Mouse (Mus musculus) kidney, adult 9 months (tissue): Measurements from ENCODE around the gene Syt9.
A peak's percentile ranks its signal among the peaks of the same experiment; 100 is the strongest.
"Not testable (repeated sequence)": the region's sequence is repeated elsewhere in the genome, so short reads cannot be mapped to it uniquely, and the experiment has no call there.

Source experiments
- DNase-seq: peaks from one replicate; pipeline ENCODE4 v3.0.0; 2022

The Syt9 gene

DNA sequence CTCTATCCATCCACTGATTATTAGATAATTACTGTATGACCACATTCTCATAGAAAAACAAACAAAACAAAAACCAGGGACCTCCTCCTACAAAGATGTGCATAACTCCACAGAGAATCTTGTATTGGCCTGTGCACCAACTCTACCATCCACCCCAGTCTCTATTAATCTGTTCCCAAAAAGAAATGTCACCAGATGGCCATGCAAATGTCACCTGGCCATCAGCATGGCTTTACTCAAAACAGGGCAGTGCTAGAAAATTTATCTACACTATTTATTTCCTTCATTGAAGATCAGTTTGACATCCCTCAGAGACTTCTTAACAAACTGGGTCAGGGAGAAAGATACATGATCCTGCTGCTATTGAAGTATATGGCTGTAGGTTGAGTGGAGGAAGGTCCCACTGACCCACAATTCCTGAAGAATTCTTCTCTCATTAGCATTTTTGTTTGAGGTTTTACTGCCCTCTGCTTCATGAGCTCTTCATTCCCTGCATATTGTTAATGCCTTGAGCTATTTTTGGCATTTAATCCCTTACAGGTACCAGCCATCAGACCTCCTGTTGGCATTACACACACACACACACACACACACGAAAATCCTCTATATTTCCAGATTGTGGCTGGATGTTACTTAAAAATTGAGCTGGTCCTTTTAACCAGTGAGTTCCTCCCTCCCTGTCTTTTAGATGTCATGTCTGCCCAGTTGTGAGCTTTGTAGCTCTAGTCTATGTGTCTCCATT is 91.3 kb downstream of the Syt9 start:
- no peak for DNase-seq

DNA sequence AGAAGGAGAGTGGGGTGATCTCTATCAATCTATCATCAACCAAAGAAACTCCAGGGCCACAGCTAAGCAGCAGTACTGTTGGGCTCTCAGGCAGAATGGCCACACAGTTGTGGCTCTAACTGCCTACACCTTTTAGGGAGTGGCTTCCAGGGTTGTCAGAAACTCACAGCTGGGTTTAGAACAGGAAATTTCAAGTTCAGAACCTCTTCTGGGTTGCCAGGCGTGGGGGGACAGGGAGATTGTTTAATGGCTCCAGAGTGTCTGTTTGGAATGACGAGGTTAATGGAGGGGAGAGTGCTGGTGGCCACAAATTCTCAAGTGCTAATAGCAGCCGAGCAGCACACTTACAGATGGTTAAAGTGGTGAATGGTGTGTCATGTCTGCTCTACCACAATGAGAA is 92.4 kb downstream of the Syt9 start:
- no peak for DNase-seq

DNA sequence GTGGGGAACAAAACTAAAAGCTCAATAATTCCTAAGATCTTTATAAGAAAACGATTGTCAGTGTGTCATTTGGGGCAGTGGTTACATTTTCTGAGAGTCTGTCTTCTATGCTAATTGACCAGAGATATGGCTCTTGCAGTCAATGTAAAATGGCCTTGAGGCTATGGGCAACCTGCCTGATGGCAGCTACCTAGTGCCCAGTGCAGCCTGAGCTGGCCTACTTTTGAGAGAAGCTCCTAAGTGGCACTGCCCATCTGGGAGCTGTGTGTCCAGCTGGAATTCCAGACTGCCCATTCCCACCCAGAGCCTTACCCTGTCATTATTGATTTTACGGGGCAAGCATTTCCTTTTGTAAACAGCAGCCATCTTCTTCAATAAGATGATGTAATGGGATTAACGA is 94.6 kb downstream of the Syt9 start:
- DNase-seq, result no peak

DNA sequence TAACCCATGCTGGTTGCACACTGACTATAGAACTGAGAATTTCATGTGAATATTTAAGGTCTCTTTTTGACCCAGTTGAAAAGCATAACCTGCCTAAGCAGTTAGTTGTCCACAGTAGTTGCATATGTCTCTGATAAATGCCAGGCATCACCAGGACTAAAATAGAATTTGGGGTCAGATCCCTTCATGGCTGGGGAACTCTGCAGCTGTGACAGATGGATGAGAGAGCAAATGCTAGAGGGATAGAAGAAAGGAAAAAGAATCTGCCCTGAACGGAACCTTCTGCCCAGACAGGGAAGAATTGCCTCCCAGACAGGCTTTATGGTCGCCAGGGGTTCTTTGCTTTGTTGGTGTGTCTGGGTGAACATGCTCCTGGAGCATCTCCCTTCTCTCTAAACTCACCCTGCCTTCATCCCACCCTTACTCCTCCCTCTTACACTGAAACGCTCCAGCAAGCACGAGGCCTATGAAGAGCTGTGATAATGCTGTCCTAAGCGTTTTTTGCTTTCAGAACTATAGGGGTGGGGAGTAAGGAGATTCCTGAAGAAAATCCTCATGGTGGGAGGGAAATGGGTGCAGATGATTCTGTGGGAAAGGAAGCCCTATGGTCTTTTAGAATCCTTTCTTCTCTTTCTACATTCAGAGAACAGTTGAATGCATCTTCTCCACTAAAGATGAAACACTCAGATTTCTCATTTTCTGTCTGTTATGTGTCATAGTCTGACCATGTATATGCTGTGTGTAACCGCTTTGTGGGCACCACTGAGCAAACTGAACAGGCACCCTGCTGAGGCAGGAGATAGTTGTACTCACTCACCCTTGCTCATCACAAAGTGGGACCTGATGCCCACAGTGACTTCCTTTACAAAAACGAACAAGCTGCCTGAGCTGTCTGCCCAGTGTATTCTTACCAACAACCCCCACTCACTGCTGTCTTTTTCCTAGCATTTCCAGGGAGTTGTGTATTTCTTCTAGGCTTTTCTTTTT is 108.7 kb downstream of the Syt9 start:
- no peak for DNase-seq

DNA sequence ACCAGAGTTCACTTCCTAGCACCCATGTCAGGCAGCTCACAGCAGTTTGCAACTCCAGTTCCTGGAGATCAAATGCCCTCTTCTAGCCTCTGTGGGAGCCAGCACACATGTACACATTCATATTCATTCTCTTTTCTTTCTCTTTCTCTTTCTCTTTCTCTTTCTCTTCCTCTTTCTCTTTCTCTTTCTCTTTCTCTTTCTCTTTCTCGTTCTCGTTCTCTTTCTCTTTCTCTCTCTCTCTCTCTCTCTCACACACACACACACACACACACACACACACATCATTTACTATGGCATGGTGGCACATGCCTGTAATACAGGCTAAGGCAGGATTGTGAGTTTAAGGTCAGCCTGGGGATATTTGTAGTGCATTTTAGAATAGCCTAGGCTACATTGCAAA is 115.2 kb downstream of the Syt9 start:
- not testable (repeated sequence) for DNase-seq

DNA sequence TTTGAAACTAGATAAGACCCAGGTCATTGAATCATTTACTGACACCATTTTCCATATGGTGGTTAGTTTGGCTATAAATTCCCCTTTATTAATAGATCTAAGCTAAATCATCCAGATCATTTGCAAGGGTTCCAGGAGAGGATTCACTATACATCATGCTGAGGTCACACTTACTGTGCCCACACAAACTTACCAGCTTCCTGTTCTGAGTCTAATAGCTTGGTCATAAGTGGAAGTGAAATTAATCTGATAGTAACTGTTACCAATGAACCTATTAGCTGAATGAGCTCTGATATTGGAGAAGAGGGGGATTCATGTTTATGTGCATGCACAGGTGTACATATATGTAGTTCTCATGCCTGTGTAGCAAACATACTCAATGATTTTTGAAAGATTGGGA is 124.9 kb downstream of the Syt9 start:
- no peak for DNase-seq

DNA sequence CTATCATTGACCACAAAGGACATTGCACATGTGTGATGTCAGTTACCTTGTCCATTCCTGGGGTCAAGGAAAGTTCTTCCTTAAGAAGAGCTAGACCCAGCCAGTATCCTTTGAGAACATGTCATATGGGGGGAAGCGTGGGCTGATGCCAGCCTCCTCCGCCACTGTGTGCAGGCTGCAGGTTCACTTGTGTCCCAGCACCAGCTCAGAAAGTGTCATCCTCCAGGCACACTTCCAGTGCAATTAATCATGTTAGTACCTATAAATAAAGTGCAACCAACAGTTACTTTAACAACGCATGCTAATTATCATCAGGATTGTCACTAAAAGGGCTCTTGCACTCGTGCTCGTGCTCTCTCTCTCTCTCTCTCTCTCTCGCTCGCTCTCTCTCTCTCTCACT is 126.4 kb downstream of the Syt9 start:
- DNase-seq, result no peak

DNA sequence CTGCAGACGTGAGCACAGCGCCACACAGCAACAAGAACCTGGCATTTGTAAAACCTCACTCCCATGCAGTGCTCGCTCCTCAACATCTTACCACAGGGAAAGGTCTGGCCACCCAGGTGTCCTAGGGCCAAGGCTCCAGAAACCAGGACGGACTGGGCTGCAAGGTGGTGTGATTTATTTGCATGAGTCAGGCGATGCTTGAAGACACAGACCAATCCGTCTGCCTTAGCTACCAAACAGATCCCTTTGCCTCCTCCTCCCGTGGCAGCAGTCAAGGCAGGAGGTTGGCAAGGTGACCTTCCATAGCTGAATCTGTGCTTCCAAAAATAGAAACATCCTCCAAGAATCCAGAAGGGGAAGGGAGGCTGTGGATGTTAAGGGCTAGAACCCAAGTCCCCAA is 130.1 kb downstream of the Syt9 start:
- DNase-seq, result no peak

DNA sequence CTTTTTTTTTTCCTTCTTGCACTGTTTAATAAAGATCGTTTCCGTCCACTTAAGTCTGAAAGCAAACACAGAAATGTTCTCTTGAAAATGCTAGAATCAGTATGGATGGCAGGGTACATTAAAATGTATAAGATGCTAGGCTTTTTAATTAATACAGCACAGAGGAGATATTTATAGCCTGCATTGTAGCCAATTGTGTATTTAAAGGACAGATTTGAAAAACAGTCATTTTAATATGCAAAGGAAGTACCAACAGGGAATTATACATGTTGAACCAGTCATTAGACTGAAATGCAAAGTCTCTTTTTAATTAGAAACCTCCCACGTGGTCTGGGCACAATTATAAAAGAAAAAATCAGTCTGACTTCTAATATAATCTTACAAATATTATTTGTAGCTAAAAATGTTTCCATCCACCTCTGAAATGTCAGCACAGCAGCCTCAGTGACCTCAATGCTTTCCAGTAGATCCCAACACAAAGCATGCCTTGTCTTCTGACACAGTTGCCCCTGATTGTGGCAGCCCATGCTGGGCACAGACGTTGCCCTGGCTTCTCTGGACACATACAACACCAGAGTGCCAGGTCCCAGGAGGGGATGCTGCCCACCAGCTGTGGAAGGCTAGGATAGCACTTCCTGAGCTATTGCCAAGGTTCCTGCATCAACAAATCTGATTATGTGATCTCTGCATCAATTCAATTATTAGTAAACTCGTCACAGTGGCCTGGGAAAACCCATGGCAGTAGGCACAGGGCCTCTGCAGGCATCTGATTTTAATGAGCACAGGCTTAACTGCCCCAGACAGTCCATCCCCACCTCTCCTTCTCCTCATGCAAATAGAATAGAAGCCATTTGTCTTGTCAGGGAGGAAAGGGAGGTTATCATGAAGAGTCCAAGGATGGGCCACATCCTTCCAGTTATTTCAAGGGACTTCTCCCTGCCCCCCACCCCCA is 134.5 kb downstream of the Syt9 start:
- DNase-seq, result no peak

DNA sequence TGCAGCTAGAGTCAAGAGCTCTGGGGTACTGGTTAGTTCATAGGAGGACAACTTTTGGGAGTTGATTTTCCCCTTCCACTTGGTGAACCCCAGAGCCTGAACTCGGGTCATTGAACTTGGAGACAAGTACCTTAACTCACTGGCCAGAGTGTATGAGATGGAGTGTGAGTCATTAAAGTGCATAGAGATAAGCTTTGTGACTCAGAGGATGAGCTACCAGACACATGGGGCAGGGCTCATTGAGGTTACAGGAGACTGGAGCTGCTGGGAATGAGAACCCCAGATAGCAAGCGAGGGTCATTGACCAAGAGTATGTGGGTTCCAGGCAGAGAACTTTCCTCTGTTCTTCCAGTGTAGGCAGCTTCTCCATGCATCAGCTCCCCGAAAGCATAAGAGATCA is 137.4 kb downstream of the Syt9 start:
- no peak for DNase-seq

DNA sequence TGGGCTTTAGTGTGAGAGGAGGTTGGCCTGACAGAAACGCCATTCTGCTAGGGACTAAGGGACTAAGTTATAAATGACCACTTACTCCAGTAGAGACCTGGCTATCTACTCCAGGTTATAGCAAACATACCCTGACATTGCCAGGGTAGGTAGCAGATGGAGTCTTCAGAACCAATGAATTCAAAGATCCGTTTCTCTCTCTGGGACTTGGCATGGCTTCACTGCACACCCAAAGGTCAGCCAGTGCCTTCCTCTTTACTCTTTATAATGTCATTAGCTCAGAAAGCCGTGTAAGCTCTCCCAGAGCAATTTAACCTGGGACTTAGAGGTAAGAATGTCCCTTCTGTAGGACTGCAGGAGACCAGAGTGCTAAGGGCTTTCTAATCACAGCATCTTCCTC is 139.2 kb downstream of the Syt9 start:
- DNase-seq, result no peak

DNA sequence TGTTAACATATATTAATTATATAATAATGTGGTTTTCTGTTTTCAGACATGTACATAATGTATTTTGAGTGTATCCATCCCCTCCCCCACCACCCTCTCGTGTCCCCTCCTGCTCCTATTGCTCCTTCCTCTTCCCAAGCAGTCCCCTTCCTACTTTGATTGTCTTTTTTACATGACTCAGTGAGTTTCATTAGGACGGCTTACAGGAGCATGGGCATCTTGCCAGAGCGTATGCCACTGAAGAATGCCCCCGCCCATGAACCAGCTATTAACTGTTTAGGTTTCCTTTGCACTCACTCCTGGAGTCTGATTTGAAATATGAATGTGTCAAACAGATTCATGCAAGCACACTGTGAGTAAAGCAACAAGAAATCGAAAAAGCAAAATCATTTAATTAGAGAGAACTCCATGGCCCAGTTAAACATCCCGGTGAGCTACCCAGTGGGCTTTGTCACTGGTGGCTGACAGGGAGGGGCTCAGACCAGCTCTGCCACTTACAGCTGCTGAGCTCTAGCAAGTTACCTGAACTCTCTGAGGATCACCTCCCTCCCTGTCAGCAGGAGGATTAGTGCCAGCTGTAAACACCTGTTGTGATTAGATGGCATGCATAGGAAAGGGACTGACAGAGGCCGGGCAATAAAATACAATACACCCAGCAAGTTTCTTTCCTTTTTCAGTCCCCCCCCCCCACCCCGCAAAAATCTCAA is 146.3 kb downstream of the Syt9 start:
- DNase-seq, result no peak

DNA sequence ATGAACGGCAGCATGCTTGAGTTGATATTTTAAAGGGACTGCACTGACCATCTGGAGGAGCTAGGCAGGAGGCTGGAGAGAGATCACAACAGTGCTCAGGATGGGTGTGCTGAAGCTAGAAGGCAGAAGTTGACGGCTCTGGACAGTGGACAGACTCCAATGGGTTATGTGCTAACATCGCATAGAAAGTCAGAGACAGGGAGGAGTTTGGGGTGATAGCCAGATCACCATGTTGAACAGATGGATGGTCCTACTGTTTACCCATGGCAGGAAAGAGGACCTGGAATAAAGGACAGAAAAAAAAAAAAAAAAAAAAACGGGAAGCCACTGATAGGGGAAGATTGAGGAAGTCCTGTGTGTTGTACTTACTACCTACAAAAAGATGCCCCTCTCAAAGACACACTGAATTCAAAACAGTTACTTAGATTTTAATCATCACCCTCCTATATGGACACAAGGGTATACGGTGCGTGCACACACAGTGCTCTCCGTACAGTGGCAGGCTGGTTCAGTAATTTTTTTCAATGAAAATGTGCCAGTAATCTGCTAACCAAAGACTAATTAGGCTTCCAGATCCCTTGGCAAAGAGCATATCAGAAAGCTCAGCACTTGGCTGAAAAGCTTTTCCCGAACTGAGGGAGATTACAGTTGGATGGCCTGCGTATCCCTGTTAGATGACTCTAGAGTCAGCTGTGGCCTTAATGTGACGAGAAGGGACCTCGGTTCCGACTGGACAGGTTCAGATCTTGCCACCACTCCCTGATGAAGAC is 148.9 kb downstream of the Syt9 start:
- no peak for DNase-seq

DNA sequence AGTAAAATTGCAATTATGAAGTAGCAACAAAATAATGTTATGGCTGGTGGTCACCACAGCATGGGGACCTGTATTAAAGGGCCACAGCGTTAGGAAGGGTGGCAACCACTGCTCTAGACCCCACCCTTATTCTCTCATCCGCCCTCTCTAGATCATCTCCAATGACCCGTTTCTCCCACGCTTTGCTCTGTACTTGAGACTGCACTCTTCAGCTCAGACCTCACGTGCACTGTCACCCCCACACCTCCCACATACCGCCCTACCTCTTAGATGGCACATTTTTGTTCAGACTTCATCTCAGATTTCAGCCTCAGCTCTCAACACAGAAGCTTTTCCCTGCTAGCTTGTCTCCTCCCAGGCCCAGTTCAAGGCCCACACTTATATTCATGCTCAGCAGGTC is 150.9 kb downstream of the Syt9 start:
- no peak for DNase-seq

DNA sequence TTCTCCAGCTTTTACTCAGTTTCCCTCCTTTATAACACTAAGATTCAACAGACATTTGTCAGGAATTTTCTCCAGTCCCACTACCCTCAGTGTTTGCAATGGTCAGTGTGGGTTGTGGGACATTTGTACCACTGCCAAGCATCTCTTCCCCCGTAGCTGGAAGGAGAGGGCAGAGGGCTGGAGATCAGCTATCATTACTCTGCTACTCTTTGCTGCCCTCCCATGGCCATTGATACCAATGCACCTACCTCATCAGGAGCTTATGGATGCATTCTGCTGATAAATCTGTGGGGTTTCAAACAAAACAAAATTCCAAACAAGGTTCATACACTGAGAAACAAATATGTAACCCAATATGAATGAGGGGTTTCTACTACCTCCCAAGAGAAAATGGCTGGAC is 155.8 kb downstream of the Syt9 start:
- peak; percentile 40 for DNase-seq

DNA sequence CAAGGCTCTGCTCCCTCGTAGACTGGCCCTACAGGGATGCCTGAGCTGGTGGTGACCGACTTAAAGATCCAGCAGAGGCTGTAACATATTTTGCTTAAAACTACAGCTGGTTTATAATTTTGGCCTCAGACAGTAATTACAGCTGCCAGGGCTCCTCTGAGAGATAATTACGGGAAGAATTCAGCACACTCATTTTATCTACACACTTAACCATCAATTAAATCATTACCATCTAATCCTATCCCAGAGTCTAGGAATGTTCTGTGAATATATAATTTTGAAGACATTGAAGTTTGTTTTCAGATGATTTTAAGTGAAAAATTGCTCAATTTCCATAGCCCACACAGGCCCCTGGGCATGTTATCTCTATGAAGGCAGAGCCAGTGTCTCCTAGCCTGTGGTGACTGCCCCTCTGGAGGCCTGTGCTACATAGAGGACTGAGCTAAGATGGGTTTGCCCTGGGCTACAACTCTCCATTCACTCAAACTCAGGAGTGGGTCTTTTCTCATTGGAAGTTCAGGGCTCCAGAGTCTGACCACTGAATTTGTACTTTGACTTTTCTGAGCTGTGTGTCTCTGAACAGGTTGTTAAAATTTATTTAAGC is 157.7 kb downstream of the Syt9 start:
- DNase-seq, result peak; percentile 29

DNA sequence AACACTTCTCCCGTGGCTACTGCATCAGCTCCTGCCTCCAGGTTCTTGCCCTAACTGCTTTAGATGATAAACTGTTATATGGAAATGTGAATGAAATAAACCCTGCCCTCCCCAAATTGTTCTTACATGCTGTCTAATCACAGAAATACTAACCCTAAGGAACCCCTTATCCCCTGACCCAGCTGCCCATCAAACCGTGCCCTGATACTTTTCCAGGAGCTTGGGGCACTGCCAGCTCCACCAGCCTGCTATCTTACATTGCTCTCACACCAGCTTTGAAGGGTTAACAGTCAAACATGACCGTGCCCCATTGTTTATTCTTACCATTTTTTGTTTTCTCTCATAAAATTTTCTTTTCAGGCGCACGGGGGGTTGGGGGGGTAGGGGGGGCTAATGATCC is 158.8 kb downstream of the Syt9 start:
- DNase-seq, result peak; percentile 2

DNA sequence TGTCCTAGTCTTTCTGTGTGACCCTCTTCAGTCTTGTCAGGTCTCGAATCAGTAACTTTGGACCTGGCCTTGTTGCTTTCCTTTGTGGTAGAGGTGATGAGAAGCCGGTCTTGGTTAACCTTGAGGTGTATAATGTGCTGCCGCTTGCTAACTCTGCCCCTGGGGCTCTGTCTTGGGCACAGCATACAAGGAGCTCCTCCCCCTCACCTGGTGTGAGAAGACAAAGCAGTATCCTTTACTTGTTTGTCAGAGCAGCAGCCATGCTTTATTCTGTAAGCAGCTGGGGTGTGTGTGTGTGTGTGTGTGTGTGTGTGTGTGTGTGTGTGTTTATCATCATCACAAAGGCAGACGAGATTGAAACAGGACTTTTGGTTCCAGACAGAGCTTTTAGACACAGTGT is 164.8 kb downstream of the Syt9 start:
- no peak for DNase-seq

DNA sequence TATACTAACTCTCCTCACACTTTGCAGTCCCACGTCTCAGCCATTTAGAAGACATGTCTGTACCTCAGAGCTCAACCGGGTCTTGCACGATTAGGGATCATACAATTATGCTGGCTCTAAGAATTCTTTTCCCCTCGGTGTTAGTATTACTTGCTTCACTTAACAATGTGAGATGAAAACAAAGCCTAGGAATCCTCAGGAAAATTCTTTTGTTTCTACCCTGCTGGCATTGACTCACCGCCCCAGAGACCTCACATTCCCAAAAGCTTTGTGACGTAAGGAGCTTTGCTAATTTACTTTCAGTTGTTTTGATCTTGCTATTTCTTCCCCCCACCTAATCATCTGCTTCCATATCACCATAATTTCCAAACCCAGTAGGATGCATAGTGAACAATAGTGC is 166.0 kb downstream of the Syt9 start:
- no peak for DNase-seq

DNA sequence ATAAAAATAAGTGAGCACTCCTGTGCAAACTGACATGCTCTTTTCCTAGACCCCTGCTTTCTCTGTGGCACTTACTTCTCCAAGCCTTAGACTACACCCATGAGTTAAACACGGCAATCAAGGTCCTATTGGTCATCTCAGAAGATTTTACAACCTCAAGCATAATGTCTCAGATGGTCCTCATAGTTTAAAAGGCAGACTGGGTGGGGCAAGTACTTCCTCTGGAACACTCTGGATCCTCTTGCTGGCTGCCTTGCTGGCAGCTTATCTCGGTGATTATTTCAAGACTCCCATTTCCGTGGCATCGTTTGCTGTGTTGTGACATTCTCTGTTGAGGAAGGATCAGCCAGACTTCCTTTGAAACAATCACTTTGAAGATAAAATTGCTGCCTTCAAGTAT is 169.5 kb downstream of the Syt9 start:
- DNase-seq, result no peak

DNA sequence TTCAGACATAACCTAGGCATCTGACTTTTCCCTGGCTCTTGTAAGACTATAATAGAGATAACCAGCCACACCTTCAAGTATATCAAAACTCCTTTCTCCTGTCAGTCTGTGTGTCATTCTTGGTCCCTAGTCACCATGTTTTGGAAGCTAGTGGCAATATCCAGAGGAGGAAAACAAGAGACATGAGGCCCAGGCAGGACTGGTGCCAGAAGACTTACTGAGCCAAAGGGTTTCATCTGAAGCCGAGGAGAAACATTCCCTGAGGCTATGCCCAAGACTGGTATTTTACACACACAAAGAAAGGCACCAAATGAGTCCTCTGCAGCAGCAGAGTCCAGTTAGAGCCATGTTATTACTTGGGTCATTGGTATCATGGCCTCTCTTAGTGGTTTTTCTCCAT is 174.5 kb downstream of the Syt9 start:
- no peak for DNase-seq
